Mouse (Mus musculus): Measurements from ENCODE around the gene Gm13279.

DNA sequence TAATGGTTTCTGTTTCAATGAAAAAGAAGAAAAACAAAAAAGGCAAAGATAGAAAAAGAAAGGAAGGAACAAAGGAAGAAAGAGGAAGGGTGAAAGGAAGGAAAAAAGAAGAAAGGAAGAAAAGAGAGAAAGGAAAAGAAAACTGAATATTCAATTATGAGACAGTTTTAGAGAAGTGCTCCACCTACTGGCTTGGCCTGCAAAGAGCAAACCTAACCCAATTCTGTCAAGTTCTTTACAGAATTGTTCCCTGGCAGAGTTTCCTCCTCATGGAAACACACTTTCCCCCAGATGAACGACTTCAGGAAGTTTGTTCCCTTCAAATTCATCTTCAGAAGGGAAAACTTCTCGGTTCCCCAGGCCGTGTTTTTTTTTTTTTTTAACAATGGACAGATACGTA is 25.8 kb downstream of the Gm13279 start:
- TF ChIP-seq CTCF (IDR thresholded peaks at IDR 0.05; ENCODE audit: insufficient read depth, low read depth, low read length) = no peak
- TF ChIP-seq POLR2A (IDR thresholded peaks at IDR 0.05; ENCODE audit: insufficient read depth, low read depth, low read length) = no peak
